Mouse (Mus musculus) adipocyte (in vitro differentiated cells): ENCODE measurements around the gene Mesd.

Experiments
- DNase-seq: peaks from one replicate; pipeline ENCODE4 v3.0.0-alpha.2; 2016; ENCODE audit warnings: low spot score

The Mesd gene

GRCm38 (mm10) chr7:83884021-83884658, at the start of gene Mesd, which contains the start of gene Tlnrd1:
Mesd (plus strand) TSS chr7:83884466.
Tlnrd1 (minus strand) TSS chr7:83884305.
- DNase-seq: peak; percentile 81

DNA sequence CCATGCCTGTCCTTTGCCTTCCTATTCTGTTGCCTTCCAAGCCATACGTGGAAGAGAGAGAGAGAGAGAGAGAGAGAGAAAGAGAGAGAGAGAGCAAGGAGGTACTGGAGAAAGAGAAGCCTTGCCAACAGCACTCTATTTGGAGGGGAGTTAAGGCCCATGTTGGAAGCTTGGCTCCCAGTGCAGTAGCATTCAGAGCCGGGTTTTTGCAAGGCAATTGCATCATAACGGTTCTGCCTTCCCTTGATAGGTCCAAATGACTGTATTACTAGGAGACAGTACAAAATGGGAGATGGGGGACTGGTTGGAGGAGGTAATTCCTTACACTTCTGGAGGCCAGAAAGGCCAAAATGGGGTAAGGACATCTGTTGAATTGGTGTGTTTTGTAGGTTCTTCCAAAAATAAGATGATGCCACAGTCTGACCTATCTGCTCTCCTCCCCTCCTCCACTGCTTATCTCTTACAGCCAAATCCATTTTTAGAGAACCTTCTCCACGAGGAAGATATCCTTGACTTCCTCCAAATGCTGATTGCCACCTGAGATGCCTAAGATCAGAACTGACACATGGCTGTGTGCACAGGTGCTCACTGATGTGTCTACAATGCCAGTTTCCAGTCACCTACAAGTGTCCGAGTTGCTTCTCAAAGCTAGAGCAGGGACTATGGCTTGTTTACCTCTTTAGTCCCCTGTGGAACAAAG, 45.6 kb upstream of the Mesd start:
- DNase-seq: peak; percentile 80

GRCm38 (mm10) chr7:83840076-83840475, 44.2 kb upstream of the Mesd start:
- DNase-seq: no peak

GRCm38 (mm10) chr7:83842486-83843259, 41.6 kb upstream of the Mesd start:
- peak; percentile 57 for DNase-seq

DNA sequence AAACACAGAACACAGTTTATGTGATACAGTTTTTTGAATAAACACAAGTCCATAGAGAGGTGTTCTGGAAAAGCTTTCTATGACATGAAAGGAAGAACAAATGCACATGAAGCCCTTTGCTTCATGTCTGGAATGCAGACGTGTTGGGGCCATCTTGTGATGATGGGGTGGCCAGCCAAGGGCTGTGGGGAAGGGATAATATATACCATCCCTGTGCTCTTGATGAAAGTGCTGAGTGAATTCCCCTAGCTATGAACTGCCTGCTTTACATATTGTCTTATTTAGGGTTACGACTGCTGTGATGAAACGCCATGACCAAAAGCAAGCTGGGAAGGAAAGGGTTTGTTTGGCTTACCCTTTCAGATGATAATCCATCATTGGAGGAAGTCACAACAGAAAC, 39.5 kb upstream of the Mesd start:
- DNase-seq: no peak

- DNase-seq: no peak
These were observed 36.8 kb upstream of the Mesd start for GRCm38 (mm10) chr7:83847187-83848075.

GRCm38 (mm10) chr7:83851569-83852380, 32.5 kb upstream of the Mesd start:
- DNase-seq: no peak

DNA sequence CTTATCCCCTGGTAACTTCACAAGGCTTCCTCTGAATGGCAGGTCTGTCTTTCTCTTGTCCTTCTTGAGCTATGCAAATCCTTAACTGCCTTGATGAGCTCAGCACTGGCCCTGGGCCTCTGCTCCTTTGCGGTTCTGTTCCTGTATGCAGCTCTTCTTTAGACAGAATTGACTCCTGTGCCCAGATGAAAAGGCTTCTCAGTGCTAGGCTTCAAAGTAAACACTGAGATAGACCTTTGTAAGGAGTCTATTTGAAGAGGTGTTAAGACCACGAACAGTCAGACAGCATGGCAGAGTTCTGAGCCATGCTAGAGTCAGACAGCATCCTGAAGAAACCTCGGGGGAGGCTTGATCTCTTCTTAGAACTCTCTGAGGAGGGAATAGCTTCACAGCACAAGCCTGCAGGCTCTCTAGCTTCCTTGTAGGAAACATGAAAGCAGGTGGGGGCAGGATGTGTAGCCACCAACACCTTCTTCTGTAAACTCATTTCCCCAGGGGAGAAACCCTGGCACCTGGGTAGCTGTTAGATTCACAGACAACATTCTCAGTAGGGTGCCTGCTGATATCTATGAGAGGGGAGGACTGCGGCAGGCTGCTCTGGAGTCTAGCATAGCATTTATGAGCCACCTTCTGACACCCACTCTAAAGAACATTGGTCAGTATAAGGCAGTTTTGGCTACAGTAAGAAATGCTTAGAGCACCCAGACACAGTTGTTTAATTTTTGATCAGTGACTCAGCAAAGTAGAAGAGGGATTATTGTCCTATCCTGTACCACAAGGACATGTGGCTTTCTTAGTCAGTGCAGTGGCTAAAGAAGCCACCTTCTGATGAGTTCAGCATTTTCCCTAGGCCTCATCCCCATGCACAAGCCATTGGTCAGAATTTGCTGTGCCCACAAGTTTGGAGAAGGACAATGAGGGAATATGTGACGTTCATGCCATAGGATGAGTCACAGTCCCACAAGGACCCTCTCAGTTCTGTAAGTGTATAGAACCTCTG, 31.6 kb upstream of the Mesd start:
- no peak for DNase-seq

DNA sequence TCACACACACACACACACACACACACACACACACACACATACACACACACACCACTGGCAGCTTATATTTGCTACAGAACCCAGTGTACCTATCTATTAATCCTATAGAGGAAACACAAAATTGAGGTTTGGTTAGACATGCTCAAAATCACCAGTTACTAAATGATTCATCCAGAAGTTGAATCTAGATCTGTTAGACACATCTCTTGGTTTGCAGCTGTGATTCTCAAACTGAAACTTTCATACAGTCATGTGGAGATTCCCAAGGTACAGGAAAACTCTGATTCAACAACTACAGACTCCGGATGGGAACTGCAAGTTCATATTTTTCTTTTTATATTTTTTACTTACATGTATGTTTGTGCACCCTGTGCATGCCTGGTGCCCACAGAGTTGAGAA, 29.1 kb upstream of the Mesd start:
- DNase-seq: no peak

DNA sequence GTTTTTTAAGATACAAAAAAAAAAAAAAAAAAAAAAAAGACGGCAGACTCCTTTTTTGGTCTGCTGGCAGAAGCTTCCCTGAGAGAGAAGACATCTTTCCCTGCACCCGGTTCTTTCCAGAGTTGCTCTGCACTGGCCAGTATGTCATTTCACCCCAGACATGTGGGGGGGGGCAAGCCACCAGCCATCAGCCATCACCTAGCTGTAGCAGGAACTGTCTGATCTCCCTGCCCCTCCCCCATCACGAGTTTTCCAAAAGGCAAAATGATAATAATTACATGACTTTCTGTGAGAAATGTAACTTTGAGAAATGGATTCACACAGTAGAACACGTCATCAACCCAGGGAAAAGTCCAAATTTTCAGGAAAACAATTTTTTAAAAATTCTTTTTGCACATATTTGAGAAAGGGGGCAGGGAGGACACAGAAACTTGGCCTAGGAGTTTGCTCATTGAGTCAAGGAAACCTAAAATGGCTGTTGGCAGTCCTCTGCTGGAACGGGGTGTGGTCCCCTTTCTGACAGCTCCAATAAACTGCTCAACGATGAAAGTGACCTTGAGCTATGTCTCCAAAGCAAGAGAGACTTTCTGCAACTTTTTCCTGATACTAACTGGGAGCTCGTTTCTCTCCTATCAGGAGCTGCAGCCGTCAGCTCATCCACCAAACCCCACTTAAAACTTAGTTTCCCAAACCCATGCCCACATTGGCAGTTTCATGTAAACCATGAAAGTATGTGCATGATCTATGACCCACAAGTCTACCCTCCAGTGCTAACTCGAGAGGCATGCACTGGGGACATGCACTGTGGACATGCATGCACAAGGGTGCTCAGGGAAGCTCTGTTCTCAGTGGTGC, 27.7 kb upstream of the Mesd start:
- DNase-seq: no peak

DNA sequence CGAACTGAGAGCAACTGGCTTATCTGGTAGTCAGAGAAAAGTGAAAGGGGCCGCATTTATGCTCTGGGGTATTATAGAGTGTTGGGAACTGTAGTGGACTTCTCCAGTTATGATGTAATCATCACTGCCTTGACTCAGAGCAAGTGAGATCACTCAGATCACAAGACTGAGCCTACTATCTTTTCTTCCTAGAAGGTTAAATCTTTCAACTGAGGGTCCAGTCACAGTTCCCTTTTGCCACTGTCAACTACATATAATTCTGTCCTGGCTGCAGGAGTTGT, 27.1 kb upstream of the Mesd start:
- no peak for DNase-seq

GRCm38 (mm10) chr7:83857921-83858320, 26.3 kb upstream of the Mesd start:
- no peak for DNase-seq

DNA sequence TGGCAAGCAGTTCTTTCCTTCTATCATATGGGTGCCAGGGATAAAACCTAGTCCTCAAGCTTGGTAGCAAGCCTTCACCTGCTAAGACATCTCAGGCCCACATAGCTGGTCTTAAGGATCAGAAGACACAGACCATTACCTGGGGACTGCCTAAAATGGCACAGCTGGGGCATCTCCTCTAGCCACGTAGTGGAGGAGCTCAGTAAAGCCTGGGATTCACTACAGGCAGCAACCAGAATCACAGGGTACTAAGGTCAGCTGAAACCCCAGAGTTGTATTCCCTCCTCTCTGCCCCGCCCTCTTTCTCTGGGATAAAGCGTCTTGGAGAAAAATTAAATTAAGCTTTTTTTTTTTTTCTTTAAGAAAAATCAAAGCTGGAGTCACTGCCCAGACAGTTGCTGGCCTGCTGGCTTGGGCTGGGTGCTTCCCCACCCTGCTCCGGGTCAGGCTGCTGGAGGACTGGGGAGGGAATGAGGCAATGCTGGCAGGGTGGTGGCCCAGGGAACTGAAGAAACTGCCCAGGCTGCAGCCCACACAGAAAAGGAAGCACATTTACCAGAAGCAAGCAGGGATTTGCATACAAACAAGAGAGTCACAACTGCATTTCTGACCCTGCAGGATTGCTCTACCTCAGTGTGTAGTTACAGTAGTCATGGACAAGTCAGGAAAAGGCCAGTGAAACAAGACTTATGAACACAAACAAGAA, 24.7 kb upstream of the Mesd start:
- DNase-seq: peak; percentile 75

DNA sequence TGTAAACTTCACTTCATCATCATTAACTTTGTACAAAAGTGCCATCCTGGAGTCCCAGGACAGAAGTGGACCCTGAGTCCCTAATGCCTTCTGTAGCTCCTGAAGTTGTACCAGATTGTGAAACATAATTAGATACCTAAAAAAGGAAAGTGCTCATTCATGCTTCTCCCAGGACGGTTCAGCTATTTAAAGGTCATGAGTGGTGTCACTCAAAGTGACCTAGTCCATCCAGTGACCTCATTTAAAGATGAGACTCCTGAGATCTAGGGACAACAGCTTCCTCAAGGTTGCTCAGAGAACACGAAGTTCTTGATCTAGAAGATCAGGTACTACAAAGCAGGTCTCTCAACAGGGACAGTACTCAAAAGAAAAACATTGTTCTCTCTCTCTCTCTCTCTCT, 20.7 kb upstream of the Mesd start:
- DNase-seq: no peak

DNA sequence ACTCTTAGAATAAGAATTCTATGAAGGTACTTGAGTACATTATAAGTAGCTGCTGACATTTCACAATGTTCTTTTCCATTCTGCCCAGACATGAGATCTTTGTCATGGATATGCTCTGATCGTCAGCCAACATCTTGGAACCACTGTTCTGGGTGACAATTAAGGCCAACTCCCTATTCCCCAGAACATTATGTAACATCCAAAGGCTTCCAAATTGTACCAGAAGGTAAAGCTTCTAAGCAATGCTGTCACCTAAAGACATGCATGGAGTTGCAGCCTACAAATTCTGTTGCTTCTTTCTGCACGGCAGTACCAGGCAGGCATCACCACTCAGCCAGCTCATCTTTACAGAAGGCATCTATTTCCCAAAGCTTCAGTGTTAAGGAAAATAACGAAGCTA, 16.1 kb upstream of the Mesd start:
- DNase-seq: peak; percentile 77

GRCm38 (mm10) chr7:83869839-83870543, 14.3 kb upstream of the Mesd start:
- no peak for DNase-seq

DNA sequence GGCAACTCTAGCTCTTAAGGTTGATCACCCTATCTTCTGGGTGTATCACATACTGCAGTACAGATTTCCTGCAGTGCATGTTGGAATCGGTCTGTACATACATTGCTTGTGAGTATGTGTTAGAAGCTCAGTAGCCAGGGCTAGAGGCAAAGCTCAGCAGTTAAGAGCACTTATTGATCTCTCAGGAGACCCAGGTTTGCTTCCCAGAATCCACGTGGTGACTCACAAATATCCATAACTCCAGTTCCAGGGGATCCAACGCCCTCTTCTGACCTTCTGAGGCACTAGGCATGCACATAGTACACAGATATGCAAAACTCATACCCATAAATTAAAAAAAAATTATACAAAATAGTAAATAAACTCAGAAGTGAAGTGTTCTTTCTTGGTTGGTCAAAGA, 7.2 kb upstream of the Mesd start:
- no peak for DNase-seq
